Mouse (Mus musculus) heart, adult 2 months (tissue): Measurements from ENCODE around the gene Cbr2.

Experiments used
- CTCF ChIP-seq: fragments of 200-600 bp; IDR thresholded peaks from 2 replicates; pipeline ENCODE4 v1.8.1; 2022; ENCODE audit warnings: antibody characterized with exemption, mild to moderate bottlenecking, moderate library complexity
- EP300 ChIP-seq: fragments of 200-500 bp; IDR thresholded peaks from 2 replicates; pipeline ENCODE4 v1.6.1; 2011; ENCODE audit warnings: low read depth, low read length, control low read depth; ENCODE audit not compliant: insufficient read depth
- POLR2A ChIP-seq: fragments of 200-500 bp; IDR thresholded peaks from 2 replicates; pipeline ENCODE4 v1.6.1; 2011; ENCODE audit warnings: mild to moderate bottlenecking, low read depth, low read length, control low read depth; ENCODE audit not compliant: insufficient read depth

DNA sequence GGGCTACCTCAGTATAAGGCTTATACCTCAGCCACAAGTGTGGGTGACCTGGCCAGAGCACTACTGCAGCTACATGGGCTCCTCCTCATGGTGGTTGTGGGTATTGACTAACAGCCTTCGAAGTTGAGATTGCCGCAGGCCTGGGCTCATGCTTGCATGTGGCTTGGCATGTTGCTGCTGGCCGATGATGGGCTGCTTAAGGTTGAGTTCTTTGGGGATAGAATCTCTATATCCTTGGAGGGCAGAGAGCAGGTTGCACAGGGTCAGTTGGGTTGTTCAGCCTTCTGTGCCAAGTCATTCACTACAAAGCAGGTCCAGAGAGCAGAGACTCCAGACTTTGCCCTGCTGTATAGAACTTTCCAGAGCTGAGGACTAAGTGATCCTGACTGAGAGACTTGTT is 52.0 kb downstream of the Cbr2 start:
- TF ChIP-seq CTCF (peak; percentile 62), EP300 (no peak), POLR2A (no peak)
